Mouse (Mus musculus) lung, adult 2 months (tissue): ENCODE data around the gene Begain. TPM values are rescaled to one million over a fixed set of nuclear protein-coding genes. Genes with fewer than 3 reads are reported as not detected.

Experiments
- DNase-seq: peaks from one replicate; pipeline ENCODE4 v3.0.0; 2022
- H3K4me1 ChIP-seq: fragments of 200-500 bp; 2 replicates; pipeline ENCODE4 v1.6.1; 2011; ENCODE audit warnings: low read length; ENCODE audit not compliant: control insufficient read depth, insufficient read depth
- H3K4me3 ChIP-seq: fragments of 200-500 bp; replicated peaks from 2 replicates; pipeline ENCODE3; 2011; ENCODE audit warnings: low read depth, mild to moderate bottlenecking, control low read depth, low read length; ENCODE audit errors: extremely low read depth
- CTCF ChIP-seq: fragments of 200-500 bp; IDR thresholded peaks from 2 replicates; pipeline ENCODE4 v1.5.1; 2011; ENCODE audit warnings: mild to moderate bottlenecking, low read length, control low read depth; ENCODE audit not compliant: insufficient read depth
- POLR2A ChIP-seq: fragments of 200-500 bp; IDR thresholded peaks from 2 replicates; pipeline ENCODE4 v1.6.1; 2011; ENCODE audit warnings: low read depth, mild to moderate bottlenecking, control low read depth, low read length, borderline replicate concordance; ENCODE audit errors: extremely low read depth
- WGBS: fragments of 180-500 bp; shearing (Covaris S2); methylation state at CpG from one replicate; pipeline ENCODE4 v1.1.7; 2018; 5-methylcytosine and 5-hydroxymethylcytosine counted together
- polyA plus RNA-seq: library from polyadenylated mRNA; depleted of rRNA; stranded (reverse); fragments of >200 nt; gene quantifications from 2 replicates; pipeline ENCODE4 v1.2.3, GENCODE M21; 2012; rRNA removed

The Begain gene
- polyA plus RNA-seq, result 7.1 and 8.3 TPM in 2 replicates

GRCm38 (mm10) chr12:109068167-109068653 is at the start of gene Begain:
TSS of gene Begain (minus strand) at chr12:109068217.
- 3% methylated on average over 40 of the region's 48 CpGs for WGBS
- Histone ChIP-seq H3K4me1 (no peaks in the 10 kb centered on the region), H3K4me3 (peak within 1 kb of the TSS; percentile 5)
- DNase-seq, result no peak
- TF ChIP-seq CTCF (no peak), POLR2A (no peak)

GRCm38 (mm10) chr12:109115707-109116106 is 47.7 kb upstream of the Begain start:
- Histone ChIP-seq H3K4me3 (no peak overlapping the region), H3K4me1 (no peaks in the 10 kb centered on the region)
- no peak for TF ChIP-seq CTCF
- no peak for TF ChIP-seq POLR2A
- no peak for DNase-seq
- WGBS, result 49% methylated on average over 8 of the region's 8 CpGs

- 45% methylated on average over 10 of the region's 10 CpGs for WGBS
- no peak for DNase-seq
- no peak overlapping the region for H3K4me3 ChIP-seq
- TF ChIP-seq CTCF, result no peak
- TF ChIP-seq POLR2A, result no peak
- H3K4me1 ChIP-seq, result no peaks in the 10 kb centered on the region
Measured at GRCm38 (mm10) chr12:109115161-109115560, 47.1 kb upstream of the Begain start.

GRCm38 (mm10) chr12:109112996-109113592 is 45.1 kb upstream of the Begain start:
- Histone ChIP-seq H3K4me3 (no peak overlapping the region), H3K4me1 (no peaks in the 10 kb centered on the region)
- DNase-seq, result no peak
- TF ChIP-seq POLR2A, result no peak
- TF ChIP-seq CTCF, result no peak
- WGBS, result 50% methylated on average over 10 of the region's 10 CpGs

GRCm38 (mm10) chr12:109112354-109112995 is 44.5 kb upstream of the Begain start:
- DNase-seq, result no peak
- 63% methylated on average over 9 of the region's 9 CpGs for WGBS
- TF ChIP-seq POLR2A, result no peak
- H3K4me1 ChIP-seq, result no peaks in the 10 kb centered on the region
- no peak overlapping the region for H3K4me3 ChIP-seq

- Histone ChIP-seq H3K4me1 (no peaks in the 10 kb centered on the region), H3K4me3 (no peak overlapping the region)
- TF ChIP-seq POLR2A, result no peak
- no peak for TF ChIP-seq CTCF
- no peak for DNase-seq
- WGBS, result 81% methylated on average over 13 of the region's 13 CpGs
Measured at GRCm38 (mm10) chr12:109108911-109109310, 40.9 kb upstream of the Begain start.

- Histone ChIP-seq H3K4me1 (no peaks in the 10 kb centered on the region), H3K4me3 (no peak overlapping the region)
- DNase-seq, result no peak
- 89% methylated on average over 7 of the region's 7 CpGs for WGBS
- TF ChIP-seq CTCF (no peak), POLR2A (no peak)
Measured at GRCm38 (mm10) chr12:109100381-109100780, 32.4 kb upstream of the Begain start.

GRCm38 (mm10) chr12:109090456-109091130 is 22.6 kb upstream of the Begain start:
- Histone ChIP-seq H3K4me3 (no peak overlapping the region), H3K4me1 (no peaks in the 10 kb centered on the region)
- TF ChIP-seq POLR2A, result no peak
- TF ChIP-seq CTCF, result no peak
- WGBS, result 66% methylated on average over 13 of the region's 13 CpGs
- no peak for DNase-seq

- no peaks in the 10 kb centered on the region for H3K4me1 ChIP-seq
- WGBS, result 84% methylated on average over 14 of the region's 14 CpGs
- no peak for DNase-seq
- no peak for TF ChIP-seq CTCF
- TF ChIP-seq POLR2A, result no peak
- no peak overlapping the region for H3K4me3 ChIP-seq
Measured at GRCm38 (mm10) chr12:109090041-109090440, 22.0 kb upstream of the Begain start.
